Mouse (Mus musculus): ENCODE results near the gene Foxm1.

Foxm1 gene

DNA sequence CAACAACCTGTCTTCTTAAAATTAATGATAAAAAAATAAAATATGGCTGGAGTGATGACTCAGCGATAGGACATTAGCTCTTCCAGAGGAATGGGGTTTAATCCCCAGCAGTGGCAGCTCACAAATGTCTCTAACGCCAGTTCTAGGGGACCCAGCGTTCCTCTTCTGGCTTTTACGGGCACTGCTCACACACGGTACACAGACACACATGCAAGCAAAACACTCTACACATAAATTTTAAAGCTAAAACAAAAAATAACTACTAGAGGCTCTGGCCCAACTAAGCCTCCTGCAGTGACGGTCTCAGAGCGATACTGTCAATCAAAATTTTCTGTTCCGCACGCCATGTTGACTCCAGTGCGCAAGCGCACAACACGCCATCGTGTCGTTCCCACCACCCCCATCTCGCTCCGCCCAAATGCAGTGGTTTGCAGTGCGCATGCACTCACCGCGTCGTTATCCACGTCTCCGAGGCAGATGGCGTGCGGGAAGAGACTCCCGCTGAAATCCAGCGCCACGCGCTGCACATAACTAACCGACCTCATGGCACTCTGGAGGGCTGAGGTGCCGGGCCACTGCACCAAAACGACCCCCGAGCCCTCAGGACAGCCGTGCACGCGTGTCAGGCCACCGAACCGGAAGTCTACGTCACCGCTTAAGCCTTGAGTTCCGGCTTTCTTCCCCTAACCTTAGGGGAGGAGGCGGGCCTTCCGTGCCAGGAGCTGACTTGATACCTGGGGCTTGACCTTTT is 61.7 kb downstream of the Foxm1 start, which contains the start of gene Itfg2:
TSS of gene Itfg2 (minus strand) at position 663 of the 751 bp plus-strand sequence.
- DNase-seq (ENCODE audit: low read depth, low spot score), result peak; percentile 94

GRCm38 (mm10) chr6:128425046-128425445 is 62.3 kb downstream of the Foxm1 start:
- no peak for DNase-seq (ENCODE audit: low read depth, low spot score)

Measured in retina, adult 2 months (tissue).